Mouse (Mus musculus) stomach, embryonic 15.5 days (tissue): ENCODE data around the gene Ldb3. TPM values are rescaled to one million over a fixed set of nuclear protein-coding genes. Genes with fewer than 3 reads are reported as not detected.

ENCODE experiments used
- ATAC-seq: fragments of 200-750 bp; cut with Nextera tagmentation; 2 replicates; pipeline ENCODE4 v1.8.0; 2017; ENCODE audit warnings: low read depth, moderate number of reproducible peaks, moderate TSS enrichment; ENCODE audit not compliant: insufficient read depth, low FRiP score
- H3K27ac ChIP-seq: fragments of 300-500 bp; sonication (generic); 2 replicates; pipeline ENCODE4 v1.5.1; 2015; ENCODE audit warnings: mild to moderate bottlenecking, inconsistent platforms
- H3K27me3 ChIP-seq: fragments of 300-500 bp; sonication (generic); replicated peaks from 2 replicates; pipeline ENCODE4 v1.6.1; 2015; ENCODE audit warnings: inconsistent platforms
- H3K36me3 ChIP-seq: fragments of 300-500 bp; sonication (generic); 2 replicates; pipeline ENCODE4 v1.6.1; 2015; ENCODE audit warnings: inconsistent platforms
- H3K4me1 ChIP-seq: fragments of 300-500 bp; sonication (generic); 2 replicates; pipeline ENCODE4 v1.6.1; 2015; ENCODE audit warnings: inconsistent platforms
- H3K4me2 ChIP-seq: fragments of 300-500 bp; sonication (generic); 2 replicates; pipeline ENCODE4 v1.6.1; 2015; ENCODE audit warnings: mild to moderate bottlenecking, inconsistent platforms
- H3K4me3 ChIP-seq: fragments of 300-500 bp; sonication (generic); replicated peaks from 2 replicates; pipeline ENCODE4 v1.5.1; 2015; ENCODE audit warnings: inconsistent platforms
- H3K9ac ChIP-seq: fragments of 300-500 bp; sonication (generic); 2 replicates; pipeline ENCODE4 v1.6.1; 2015; ENCODE audit warnings: inconsistent platforms
- H3K9me3 ChIP-seq: fragments of 300-500 bp; sonication (generic); 2 replicates; pipeline ENCODE4 v1.6.1; 2016; ENCODE audit warnings: inconsistent platforms
- WGBS: fragments of 180-500 bp; shearing (Covaris S2); methylation state at CpG from one replicate; pipeline ENCODE4 v1.1.7; 2015; 5-methylcytosine and 5-hydroxymethylcytosine counted together
- polyA plus RNA-seq: library from polyadenylated mRNA; unstranded; fragments of >200 nt; fragmentation: Nextera tagmentation; extraction: Ambion mirVana; gene quantifications from 2 replicates; pipeline ENCODE4 v1.2.1, GENCODE M21; 2015

Gene Ldb3
- polyA plus RNA-seq, 1 experiment from 2014 or later: 2.5 TPM

DNA sequence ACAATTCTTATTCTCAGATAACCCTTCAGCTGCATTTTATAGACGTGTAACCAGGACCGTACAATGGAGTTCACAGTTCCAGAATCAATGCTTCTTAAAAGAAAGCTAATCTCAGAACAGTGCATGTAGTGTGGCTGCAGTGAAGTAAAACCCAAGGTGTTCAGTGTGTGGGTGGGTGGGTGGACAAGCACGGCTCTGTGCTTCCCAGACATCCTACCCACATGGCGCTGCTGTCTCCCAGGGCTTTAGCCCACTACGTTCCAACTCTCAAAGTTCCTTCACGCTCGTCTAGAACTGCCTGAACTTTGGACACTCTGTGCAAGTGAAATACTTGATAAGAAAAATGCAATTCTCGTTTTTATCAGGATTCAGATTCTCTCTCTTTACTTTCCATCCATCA is 65.8 kb downstream of the Ldb3 start, which contains the start of gene 9230112D13Rik:
Gene 9230112D13Rik (minus strand): TSS at position 101 of the 400 bp plus-strand sequence.
- H3K36me3 ChIP-seq: no peaks in the 10 kb centered on the region
- no peak within 1 kb of the TSS for H3K27ac ChIP-seq
- H3K27me3 ChIP-seq: no peaks in the 10 kb centered on the region
- no peaks in the 10 kb centered on the region for H3K9me3 ChIP-seq
- H3K9ac ChIP-seq: no peak within 1 kb of the TSS
- no peaks in the 10 kb centered on the region for H3K4me1 ChIP-seq
- H3K4me2 ChIP-seq: no peak within 1 kb of the TSS
- 72% methylated on average over 8 of the region's 8 CpGs for WGBS
- no peak within 1 kb of the TSS for H3K4me3 ChIP-seq
- no peak for ATAC-seq

DNA sequence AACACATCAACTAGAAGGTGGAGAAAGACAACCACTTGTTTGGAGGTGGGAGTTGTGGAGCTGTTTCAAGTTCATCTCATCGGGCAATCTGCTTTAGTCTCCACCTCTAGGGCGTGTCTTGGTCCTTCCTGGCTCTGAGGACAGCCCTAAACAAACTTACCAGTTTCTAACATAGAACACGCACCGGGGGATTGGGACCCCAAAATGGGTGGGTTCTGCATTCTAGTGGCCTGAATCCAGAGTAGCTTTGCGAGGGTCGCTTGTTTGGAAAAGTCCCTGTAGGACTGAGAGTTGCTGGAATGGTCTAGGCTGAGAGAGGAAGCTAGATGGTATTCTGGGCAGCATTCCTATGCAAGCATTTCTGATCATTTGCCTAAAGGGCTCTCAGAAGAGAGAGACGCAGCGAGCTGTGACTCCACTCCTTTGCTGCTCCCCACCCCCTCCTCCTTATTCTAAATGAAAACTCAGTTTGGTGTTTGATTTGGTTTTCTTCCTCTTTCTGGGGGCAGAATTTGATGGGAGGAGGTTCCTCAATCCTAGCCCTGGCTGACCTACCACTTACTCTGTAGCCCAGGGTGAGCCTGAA is 70.4 kb downstream of the Ldb3 start:
- Histone ChIP-seq H3K9me3 (no peaks in the 10 kb centered on the region), H3K9ac (no peak overlapping the region), H3K4me3 (no peak overlapping the region), H3K27ac (no peak overlapping the region), H3K4me1 (0 out of 2 replicates have a peak, but pooled peaks cover 3% of the 10 kb centered on the region), H3K36me3 (no peaks in the 10 kb centered on the region), H3K4me2 (no peak overlapping the region), H3K27me3 (no peaks in the 10 kb centered on the region)
- ATAC-seq: no peak
- WGBS: 79% methylated on average over 8 of the region's 8 CpGs

DNA sequence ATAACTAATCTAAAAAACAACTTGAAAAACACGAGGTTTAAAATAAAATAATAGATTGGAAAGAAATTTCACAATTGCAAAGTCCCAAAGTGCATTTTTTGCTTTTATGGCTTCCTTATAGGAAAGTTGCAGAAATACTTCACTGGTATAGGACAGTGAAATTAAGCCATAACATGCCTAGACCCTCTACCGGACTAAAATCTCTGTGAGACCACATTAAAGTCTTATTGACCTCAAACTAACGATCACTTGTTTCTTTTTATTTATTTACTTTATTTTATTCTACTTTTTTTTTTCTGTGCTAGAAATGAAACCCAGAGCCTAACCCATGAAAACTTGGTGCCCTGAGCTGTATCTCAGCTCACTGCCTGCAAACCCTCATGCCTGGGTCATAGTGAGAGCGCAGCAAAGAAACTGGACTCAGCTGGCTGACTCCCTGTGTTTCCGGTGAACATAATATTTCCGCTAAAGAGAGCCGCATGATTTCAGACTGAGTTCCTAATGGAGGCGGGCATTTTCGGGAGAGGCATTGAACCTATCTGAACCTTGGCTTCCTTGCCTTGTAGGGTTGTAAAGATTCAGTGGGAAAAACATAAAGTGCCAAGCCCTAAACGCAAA is 71.4 kb downstream of the Ldb3 start:
- H3K4me2 ChIP-seq: no peak overlapping the region
- no peak overlapping the region for H3K27ac ChIP-seq
- no peak overlapping the region for H3K9ac ChIP-seq
- H3K9me3 ChIP-seq: no peaks in the 10 kb centered on the region
- H3K27me3 ChIP-seq: no peaks in the 10 kb centered on the region
- H3K4me3 ChIP-seq: no peak overlapping the region
- ATAC-seq: no peak
- WGBS: 85% methylated on average over 10 of the region's 10 CpGs
- 0 out of 2 replicates have a peak, but pooled peaks cover 3% of the 10 kb centered on the region for H3K4me1 ChIP-seq
- no peaks in the 10 kb centered on the region for H3K36me3 ChIP-seq

GRCm38 (mm10) chr14:34515860-34516259 is 72.6 kb downstream of the Ldb3 start:
- ATAC-seq: no peak
- WGBS: 79% methylated on average over 5 of the region's 5 CpGs
- H3K4me2 ChIP-seq: no peak overlapping the region

DNA sequence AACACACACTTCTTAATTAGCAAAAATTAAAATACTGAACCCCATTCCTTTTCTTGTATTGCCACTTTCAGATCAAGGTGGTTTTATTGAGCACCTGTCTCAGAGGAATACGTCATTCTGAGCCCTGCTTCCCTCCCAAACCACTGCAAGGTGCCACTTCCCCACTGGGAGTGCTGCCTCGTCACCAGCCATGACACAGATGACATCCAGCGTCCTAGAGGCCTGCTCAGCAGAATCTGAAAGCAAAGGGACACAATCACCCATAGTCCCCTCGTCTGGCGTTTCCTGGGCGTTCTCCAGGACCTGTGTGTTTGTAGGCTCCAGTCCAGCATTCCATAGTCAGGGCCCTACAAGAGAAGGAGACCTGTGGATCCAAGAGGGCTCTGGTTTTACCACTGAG is 74.4 kb downstream of the Ldb3 start:
- Histone ChIP-seq H3K4me3 (no peak overlapping the region), H3K27ac (no peak overlapping the region), H3K27me3 (no peaks in the 10 kb centered on the region), H3K9ac (no peak overlapping the region), H3K36me3 (no peaks in the 10 kb centered on the region), H3K4me2 (no peak overlapping the region), H3K4me1 (0 out of 2 replicates have a peak, but pooled peaks cover 3% of the 10 kb centered on the region), H3K9me3 (no peaks in the 10 kb centered on the region)
- WGBS: 47% methylated on average over 6 of the region's 6 CpGs
- no peak for ATAC-seq

More at GRCm38 (mm10) chr14:34515860-34516259, 72.6 kb downstream of the Ldb3 start:
- H3K4me3 ChIP-seq: no peak overlapping the region
- H3K9ac ChIP-seq: no peak overlapping the region
- H3K9me3 ChIP-seq: no peaks in the 10 kb centered on the region
- H3K36me3 ChIP-seq: no peaks in the 10 kb centered on the region
- H3K4me1 ChIP-seq: 0 out of 2 replicates have a peak, but pooled peaks cover 3% of the 10 kb centered on the region
- no peak overlapping the region for H3K27ac ChIP-seq
- no peaks in the 10 kb centered on the region for H3K27me3 ChIP-seq

DNA sequence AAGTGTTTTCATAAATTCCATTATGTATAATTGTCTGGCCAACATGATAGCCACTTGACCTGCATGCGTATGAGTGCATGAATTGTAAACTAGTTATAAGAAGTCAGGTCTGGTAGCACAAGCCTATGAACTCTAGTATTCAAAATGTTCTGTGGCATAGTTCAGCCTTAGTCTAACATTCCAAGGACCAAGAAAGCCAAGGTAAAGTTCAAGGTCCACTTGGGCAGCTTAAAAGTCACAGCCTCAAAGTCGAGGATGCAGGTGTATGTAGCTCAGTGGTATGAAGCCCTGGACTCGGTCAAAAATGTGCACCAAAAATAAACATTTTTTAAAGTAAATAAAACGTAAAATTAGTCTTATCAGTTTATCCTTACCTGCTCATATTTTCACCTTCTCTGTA is 75.9 kb downstream of the Ldb3 start:
- Histone ChIP-seq H3K4me1 (peaks cover 13% of the 10 kb centered on the region; the same call in 1 of the 2 replicates), H3K36me3 (no peaks in the 10 kb centered on the region), H3K4me3 (no peak overlapping the region), H3K27ac (no peak overlapping the region), H3K4me2 (peak overlapping the region; percentile 26; the same call in 1 of the 2 replicates), H3K9me3 (no peaks in the 10 kb centered on the region), H3K9ac (no peak overlapping the region), H3K27me3 (no peaks in the 10 kb centered on the region)
- no peak for ATAC-seq
- 53% methylated on average over 4 of the region's 4 CpGs for WGBS

DNA sequence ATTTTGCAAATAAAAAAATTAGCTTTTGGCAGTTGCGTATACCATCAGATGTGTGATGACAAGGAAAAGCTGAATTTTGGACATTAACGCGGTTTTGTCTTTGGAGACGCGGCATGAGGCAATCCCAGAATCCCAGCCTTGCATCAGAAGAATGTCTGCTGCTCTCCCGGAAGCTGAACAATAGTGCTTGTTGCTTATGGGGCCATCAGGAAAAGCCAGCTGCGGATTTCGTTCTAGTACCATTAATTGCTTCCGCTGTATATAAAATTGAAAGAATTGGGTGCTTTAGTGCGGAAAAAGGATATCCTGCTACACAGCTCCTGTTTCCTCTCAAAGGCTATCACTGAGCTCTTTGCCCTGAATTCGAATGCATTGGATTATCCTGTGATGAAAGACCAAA is 76.6 kb downstream of the Ldb3 start:
- ATAC-seq: no peak
- peak overlapping the region; percentile 33; the same call in 1 of the 2 replicates for H3K27ac ChIP-seq
- 43% methylated on average over 11 of the region's 11 CpGs for WGBS

GRCm38 (mm10) chr14:34508842-34509439 is 79.5 kb downstream of the Ldb3 start:
- H3K27ac ChIP-seq: peak overlapping the region; percentile 44; the same call in 1 of the 2 replicates
- H3K9me3 ChIP-seq: no peaks in the 10 kb centered on the region
- peaks cover 10% of the 10 kb centered on the region; the same call in 1 of the 2 replicates for H3K4me1 ChIP-seq
- H3K4me3 ChIP-seq: no peak overlapping the region
- H3K9ac ChIP-seq: no peak overlapping the region
- H3K36me3 ChIP-seq: no peaks in the 10 kb centered on the region
- WGBS: 19% methylated on average over 7 of the region's 7 CpGs
- peak; percentile 34; the same call in 1 of the 2 replicates for ATAC-seq
- no peaks in the 10 kb centered on the region for H3K27me3 ChIP-seq
- no peak overlapping the region for H3K4me2 ChIP-seq

More for the DNA sequence above, 76.6 kb downstream of the Ldb3 start:
- Histone ChIP-seq H3K9me3 (no peaks in the 10 kb centered on the region), H3K4me3 (no peak overlapping the region), H3K9ac (no peak overlapping the region), H3K4me2 (peak overlapping the region; percentile 26; the same call in 1 of the 2 replicates), H3K27me3 (no peaks in the 10 kb centered on the region), H3K36me3 (no peaks in the 10 kb centered on the region), H3K4me1 (peaks cover 13% of the 10 kb centered on the region; the same call in 1 of the 2 replicates)

GRCm38 (mm10) chr14:34508187-34508840 is 80.2 kb downstream of the Ldb3 start:
- H3K27me3 ChIP-seq: no peaks in the 10 kb centered on the region
- WGBS: 23% methylated on average over 4 of the region's 4 CpGs
- no peak; the same call in 1 of the 2 replicates for ATAC-seq
- no peak overlapping the region for H3K4me3 ChIP-seq
- H3K9me3 ChIP-seq: no peaks in the 10 kb centered on the region
- H3K4me2 ChIP-seq: no peak overlapping the region
- peak overlapping the region; percentile 44; the same call in 1 of the 2 replicates for H3K27ac ChIP-seq
- H3K9ac ChIP-seq: no peak overlapping the region
- no peaks in the 10 kb centered on the region for H3K36me3 ChIP-seq
- peaks cover 12% of the 10 kb centered on the region; the same call in 1 of the 2 replicates for H3K4me1 ChIP-seq

DNA sequence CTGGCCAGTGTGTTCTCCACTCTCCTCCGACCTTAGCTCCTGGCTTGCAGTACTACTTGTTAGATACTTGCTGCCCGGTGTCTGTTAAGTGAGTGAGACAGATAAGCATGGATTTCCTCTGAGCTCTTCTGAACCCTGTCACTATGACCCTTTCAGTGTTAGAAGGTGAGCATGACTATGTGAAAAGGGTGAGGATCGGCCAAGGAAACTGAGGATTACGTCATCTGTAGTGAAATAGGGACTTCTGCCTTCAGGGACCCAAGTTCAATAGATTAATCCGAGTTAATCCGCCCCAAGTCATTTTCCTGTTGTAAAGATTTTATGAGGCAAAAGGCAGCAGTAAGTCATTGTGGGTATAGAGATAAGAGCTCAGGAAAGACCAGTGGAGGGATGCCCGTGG is 83.2 kb downstream of the Ldb3 start:
- no peaks in the 10 kb centered on the region for H3K27me3 ChIP-seq
- 62% methylated on average over 7 of the region's 7 CpGs for WGBS
- H3K36me3 ChIP-seq: no peaks in the 10 kb centered on the region
- no peak overlapping the region for H3K9ac ChIP-seq
- H3K27ac ChIP-seq: no peak overlapping the region
- ATAC-seq: no peak
- H3K4me1 ChIP-seq: peaks cover 14% of the 10 kb centered on the region
- no peak overlapping the region for H3K4me3 ChIP-seq
- no peak overlapping the region for H3K4me2 ChIP-seq
- no peaks in the 10 kb centered on the region for H3K9me3 ChIP-seq

DNA sequence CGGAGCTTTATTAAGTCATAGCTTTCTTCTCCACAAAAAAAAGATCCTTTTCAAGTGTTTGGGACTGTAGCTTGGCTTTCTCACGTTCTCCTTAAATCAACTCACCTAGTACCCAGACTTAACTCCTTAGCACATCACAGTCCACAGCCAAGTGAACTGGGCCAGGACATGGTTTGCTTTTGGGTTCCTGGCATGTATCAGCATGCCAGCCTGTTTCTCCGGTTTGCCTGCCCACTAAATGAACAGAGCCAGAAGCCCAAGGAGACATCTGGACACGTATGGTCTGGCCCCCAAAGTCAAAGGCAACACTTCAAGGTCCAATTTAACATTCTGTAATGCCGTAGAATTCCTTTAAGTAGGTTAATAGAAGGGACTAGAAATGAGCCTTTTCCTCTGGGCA is 84.1 kb downstream of the Ldb3 start:
- peak overlapping the region; percentile 32; the same call in 1 of the 2 replicates for H3K27ac ChIP-seq
- no peak overlapping the region for H3K9ac ChIP-seq
- no peaks in the 10 kb centered on the region for H3K27me3 ChIP-seq
- H3K4me2 ChIP-seq: no peak overlapping the region
- H3K9me3 ChIP-seq: no peaks in the 10 kb centered on the region
- 77% methylated on average over 5 of the region's 5 CpGs for WGBS
- no peak overlapping the region for H3K4me3 ChIP-seq
- H3K36me3 ChIP-seq: no peaks in the 10 kb centered on the region
- ATAC-seq: no peak
- peaks cover 16% of the 10 kb centered on the region for H3K4me1 ChIP-seq
